Mouse (Mus musculus): ENCODE data around the gene Fbxo7. TPM values are rescaled to one million over a fixed set of nuclear protein-coding genes. Genes with fewer than 3 reads are reported as not detected.

The Fbxo7 gene
- polyA plus RNA-seq, 1 experiment from 2014 or later: 29.9 TPM

GRCm38 (mm10) chr10:86052818-86053522, 31.2 kb downstream of the Fbxo7 start:
- Histone ChIP-seq H3K36me3 (ENCODE audit: control insufficient read depth, insufficient read depth, low read length) (peaks cover 2% of the 10 kb centered on the region; the same call in 1 of the 2 replicates), H3K4me2 (ENCODE audit: low read depth, low read length) (no peak overlapping the region), H3K9me3 (ENCODE audit: control insufficient read depth, low read length) (no peaks in the 10 kb centered on the region), H3K4me3 (ENCODE audit: low read length) (no peak overlapping the region), H3K27ac (ENCODE audit: low read length) (no peak overlapping the region), H3K9ac (ENCODE audit: low read depth, low read length) (no peak overlapping the region), H3K4me1 (ENCODE audit: control insufficient read depth, insufficient read depth, low read length) (0 out of 2 replicates have a peak, but pooled peaks cover 2% of the 10 kb centered on the region), H3K27me3 (replicated peaks; ENCODE audit: control insufficient read depth, insufficient read depth, low read length) (no peaks in the 10 kb centered on the region)
- no peak for ATAC-seq
- WGBS: 75% methylated on average over 10 of the region's 10 CpGs

GRCm38 (mm10) chr10:86056297-86056903, 34.6 kb downstream of the Fbxo7 start:
- Histone ChIP-seq H3K4me1 (ENCODE audit: control insufficient read depth, insufficient read depth, low read length) (0 out of 2 replicates have a peak, but pooled peaks cover 2% of the 10 kb centered on the region), H3K36me3 (ENCODE audit: control insufficient read depth, insufficient read depth, low read length) (no peaks in the 10 kb centered on the region; the same call in 1 of the 2 replicates), H3K4me3 (ENCODE audit: low read length) (no peak overlapping the region), H3K27me3 (replicated peaks; ENCODE audit: control insufficient read depth, insufficient read depth, low read length) (no peaks in the 10 kb centered on the region), H3K9me3 (ENCODE audit: control insufficient read depth, low read length) (no peaks in the 10 kb centered on the region), H3K27ac (ENCODE audit: low read length) (no peak overlapping the region), H3K4me2 (ENCODE audit: low read depth, low read length) (no peak overlapping the region), H3K9ac (ENCODE audit: low read depth, low read length) (no peak overlapping the region)
- ATAC-seq: no peak
- WGBS: 87% methylated on average over 8 of the region's 8 CpGs

GRCm38 (mm10) chr10:86057286-86057685, 35.5 kb downstream of the Fbxo7 start:
- Histone ChIP-seq H3K4me2 (ENCODE audit: low read depth, low read length) (no peak overlapping the region), H3K9ac (ENCODE audit: low read depth, low read length) (no peak overlapping the region), H3K9me3 (ENCODE audit: control insufficient read depth, low read length) (0 out of 2 replicates have a peak, but pooled peaks cover 3% of the 10 kb centered on the region), H3K4me3 (ENCODE audit: low read length) (no peak overlapping the region), H3K4me1 (ENCODE audit: control insufficient read depth, insufficient read depth, low read length) (0 out of 2 replicates have a peak, but pooled peaks cover 2% of the 10 kb centered on the region), H3K27me3 (replicated peaks; ENCODE audit: control insufficient read depth, insufficient read depth, low read length) (no peaks in the 10 kb centered on the region), H3K36me3 (ENCODE audit: control insufficient read depth, insufficient read depth, low read length) (no peaks in the 10 kb centered on the region; the same call in 1 of the 2 replicates), H3K27ac (ENCODE audit: low read length) (no peak overlapping the region)
- ATAC-seq: no peak
- 85% methylated on average over 11 of the region's 11 CpGs for WGBS

- Histone ChIP-seq H3K36me3 (ENCODE audit: control insufficient read depth, insufficient read depth, low read length) (no peaks in the 10 kb centered on the region; the same call in 1 of the 2 replicates), H3K4me2 (ENCODE audit: low read depth, low read length) (no peak overlapping the region), H3K4me3 (ENCODE audit: low read length) (no peak overlapping the region), H3K27me3 (replicated peaks; ENCODE audit: control insufficient read depth, insufficient read depth, low read length) (no peaks in the 10 kb centered on the region), H3K4me1 (ENCODE audit: control insufficient read depth, insufficient read depth, low read length) (0 out of 2 replicates have a peak, but pooled peaks cover 2% of the 10 kb centered on the region), H3K27ac (ENCODE audit: low read length) (no peak overlapping the region), H3K9me3 (ENCODE audit: control insufficient read depth, low read length) (0 out of 2 replicates have a peak, but pooled peaks cover 3% of the 10 kb centered on the region), H3K9ac (ENCODE audit: low read depth, low read length) (no peak overlapping the region)
- 61% methylated on average over 2 of the region's 2 CpGs for WGBS
- no peak for ATAC-seq
Observed at GRCm38 (mm10) chr10:86057712-86058111, 35.9 kb downstream of the Fbxo7 start.

GRCm38 (mm10) chr10:86060267-86060666, 38.5 kb downstream of the Fbxo7 start:
- Histone ChIP-seq H3K9ac (ENCODE audit: low read depth, low read length) (no peak overlapping the region), H3K27ac (ENCODE audit: low read length) (no peak overlapping the region), H3K27me3 (replicated peaks; ENCODE audit: control insufficient read depth, insufficient read depth, low read length) (no peaks in the 10 kb centered on the region), H3K9me3 (ENCODE audit: control insufficient read depth, low read length) (0 out of 2 replicates have a peak, but pooled peaks cover 3% of the 10 kb centered on the region), H3K4me2 (ENCODE audit: low read depth, low read length) (no peak overlapping the region), H3K36me3 (ENCODE audit: control insufficient read depth, insufficient read depth, low read length) (no peaks in the 10 kb centered on the region), H3K4me1 (ENCODE audit: control insufficient read depth, insufficient read depth, low read length) (0 out of 2 replicates have a peak, but pooled peaks cover 3% of the 10 kb centered on the region), H3K4me3 (ENCODE audit: low read length) (no peak overlapping the region)
- WGBS: 63% methylated on average over 3 of the region's 3 CpGs
- no peak for ATAC-seq

- Histone ChIP-seq H3K4me3 (ENCODE audit: low read length) (no peak overlapping the region), H3K4me1 (ENCODE audit: control insufficient read depth, insufficient read depth, low read length) (0 out of 2 replicates have a peak, but pooled peaks cover 3% of the 10 kb centered on the region), H3K27me3 (replicated peaks; ENCODE audit: control insufficient read depth, insufficient read depth, low read length) (no peaks in the 10 kb centered on the region), H3K27ac (ENCODE audit: low read length) (no peak overlapping the region), H3K9me3 (ENCODE audit: control insufficient read depth, low read length) (0 out of 2 replicates have a peak, but pooled peaks cover 3% of the 10 kb centered on the region), H3K9ac (ENCODE audit: low read depth, low read length) (no peak overlapping the region), H3K4me2 (ENCODE audit: low read depth, low read length) (no peak overlapping the region), H3K36me3 (ENCODE audit: control insufficient read depth, insufficient read depth, low read length) (no peaks in the 10 kb centered on the region)
- 54% methylated on average over 5 of the region's 5 CpGs for WGBS
- ATAC-seq: no peak
Observed at GRCm38 (mm10) chr10:86062261-86063017, 40.7 kb downstream of the Fbxo7 start.

GRCm38 (mm10) chr10:86063018-86063384, 41.2 kb downstream of the Fbxo7 start:
- H3K4me3 ChIP-seq (ENCODE audit: low read length): no peak overlapping the region
- no peak overlapping the region for H3K27ac ChIP-seq (ENCODE audit: low read length)
- no peaks in the 10 kb centered on the region for H3K36me3 ChIP-seq (ENCODE audit: control insufficient read depth, insufficient read depth, low read length)
- WGBS: 90% methylated on average over 8 of the region's 8 CpGs
- no peaks in the 10 kb centered on the region for H3K27me3 ChIP-seq (replicated peaks; ENCODE audit: control insufficient read depth, insufficient read depth, low read length)
- no peak overlapping the region for H3K4me2 ChIP-seq (ENCODE audit: low read depth, low read length)
- 0 out of 2 replicates have a peak, but pooled peaks cover 3% of the 10 kb centered on the region for H3K9me3 ChIP-seq (ENCODE audit: control insufficient read depth, low read length)
- H3K9ac ChIP-seq (ENCODE audit: low read depth, low read length): no peak overlapping the region
- H3K4me1 ChIP-seq (ENCODE audit: control insufficient read depth, insufficient read depth, low read length): 0 out of 2 replicates have a peak, but pooled peaks cover 3% of the 10 kb centered on the region
- no peak for ATAC-seq

GRCm38 (mm10) chr10:86064937-86065336, 43.2 kb downstream of the Fbxo7 start:
- no peak overlapping the region for H3K4me3 ChIP-seq (ENCODE audit: low read length)
- 0 out of 2 replicates have a peak, but pooled peaks cover 3% of the 10 kb centered on the region for H3K9me3 ChIP-seq (ENCODE audit: control insufficient read depth, low read length)
- peaks cover 8% of the 10 kb centered on the region for H3K4me1 ChIP-seq (ENCODE audit: control insufficient read depth, insufficient read depth, low read length)
- no peaks in the 10 kb centered on the region for H3K36me3 ChIP-seq (ENCODE audit: control insufficient read depth, insufficient read depth, low read length)
- 5% methylated on average over 4 of the region's 4 CpGs for WGBS
- no peak overlapping the region for H3K27ac ChIP-seq (ENCODE audit: low read length)
- ATAC-seq: peak; percentile 86
- H3K27me3 ChIP-seq (replicated peaks; ENCODE audit: control insufficient read depth, insufficient read depth, low read length): no peaks in the 10 kb centered on the region
- no peak overlapping the region for H3K9ac ChIP-seq (ENCODE audit: low read depth, low read length)
- H3K4me2 ChIP-seq (ENCODE audit: low read depth, low read length): no peak overlapping the region

GRCm38 (mm10) chr10:86065661-86066060, 43.9 kb downstream of the Fbxo7 start:
- no peak overlapping the region for H3K4me3 ChIP-seq (ENCODE audit: low read length)
- H3K9me3 ChIP-seq (ENCODE audit: control insufficient read depth, low read length): 0 out of 2 replicates have a peak, but pooled peaks cover 3% of the 10 kb centered on the region
- no peak overlapping the region for H3K4me2 ChIP-seq (ENCODE audit: low read depth, low read length)
- no peaks in the 10 kb centered on the region for H3K27me3 ChIP-seq (replicated peaks; ENCODE audit: control insufficient read depth, insufficient read depth, low read length)
- no peak overlapping the region for H3K9ac ChIP-seq (ENCODE audit: low read depth, low read length)
- WGBS: 95% methylated on average over 1 of the region's 1 CpGs
- no peaks in the 10 kb centered on the region for H3K36me3 ChIP-seq (ENCODE audit: control insufficient read depth, insufficient read depth, low read length)
- H3K4me1 ChIP-seq (ENCODE audit: control insufficient read depth, insufficient read depth, low read length): peaks cover 8% of the 10 kb centered on the region
- no peak overlapping the region for H3K27ac ChIP-seq (ENCODE audit: low read length)
- ATAC-seq: 0 out of 2 replicates have a peak, but pooled peaks have one; percentile 15

Measured in intestine, embryonic 16.5 days (tissue).